Mouse (Mus musculus) neutrophil, adult 5-6 weeks (primary cell): ENCODE measurements at regions not wholly inside any gene's neighbourhood (a gene's known extent, or its start where the extent isn't known, plus 50 kb on each side); places are given as distances from the start of the nearest gene placed in this dataset.
A peak's percentile ranks its signal among the peaks of the same experiment; 100 is the strongest.

ENCODE experiments used
- ATAC-seq: fragments of 151-379, 151-347 bp; 2 replicates; pipeline ENCODE4 v1.8.0; 2017; ENCODE audit warnings: mild to moderate bottlenecking, moderate TSS enrichment; ENCODE audit not compliant: insufficient number of reproducible peaks, poor library complexity, low FRiP score, severe bottlenecking; ENCODE audit errors: extremely low read depth

DNA sequence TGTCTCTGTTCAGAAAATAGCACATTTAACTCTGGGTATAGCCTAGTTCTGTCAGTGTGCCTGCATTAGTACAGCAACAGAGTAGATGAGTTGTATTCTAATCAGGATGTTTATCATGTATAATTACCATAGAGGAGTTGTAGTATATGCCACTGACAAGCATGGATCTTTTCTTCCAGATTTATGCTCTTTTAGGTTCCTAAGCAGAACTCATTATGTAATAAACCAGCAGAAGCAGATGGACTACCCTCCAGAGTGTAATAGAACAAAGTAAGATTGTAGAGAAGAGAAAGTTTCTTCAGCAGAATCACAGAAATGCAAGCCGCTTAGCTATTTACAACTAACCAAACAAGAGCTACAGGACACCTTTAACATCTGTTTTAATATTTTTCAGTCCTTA is 517.2 kb upstream of the Epha5 start:
- ATAC-seq = no peak

DNA sequence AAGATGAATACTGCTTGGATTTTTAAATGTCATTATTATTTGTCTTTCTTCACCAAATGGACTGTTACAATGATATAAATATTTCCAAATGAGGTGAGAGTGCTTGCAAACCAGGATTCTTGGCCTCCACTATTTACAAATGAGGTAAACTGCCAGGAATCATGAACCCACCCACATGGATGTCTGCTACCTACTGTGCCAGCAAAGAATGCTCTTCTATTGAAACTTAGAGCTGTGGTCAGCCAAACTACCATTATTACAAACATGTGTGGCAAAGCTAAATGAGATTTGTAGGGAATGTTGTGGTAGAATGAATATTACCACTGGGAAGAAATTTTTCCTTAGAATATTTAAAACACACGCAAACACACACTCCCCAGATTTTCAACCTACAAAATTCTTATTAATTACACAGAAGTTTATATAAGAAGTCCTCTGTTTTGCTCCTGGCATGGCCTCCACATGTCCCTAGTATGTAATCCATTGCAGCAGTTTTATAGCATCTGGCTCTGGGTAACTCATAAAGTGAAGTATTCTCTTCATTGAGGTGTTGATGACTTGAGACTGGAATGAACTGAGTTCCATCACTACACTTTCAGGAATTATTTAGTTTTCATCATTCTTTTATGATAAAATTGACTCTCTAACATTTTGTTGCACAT is 500.6 kb upstream of the Epha5 start:
- no peak for ATAC-seq

DNA sequence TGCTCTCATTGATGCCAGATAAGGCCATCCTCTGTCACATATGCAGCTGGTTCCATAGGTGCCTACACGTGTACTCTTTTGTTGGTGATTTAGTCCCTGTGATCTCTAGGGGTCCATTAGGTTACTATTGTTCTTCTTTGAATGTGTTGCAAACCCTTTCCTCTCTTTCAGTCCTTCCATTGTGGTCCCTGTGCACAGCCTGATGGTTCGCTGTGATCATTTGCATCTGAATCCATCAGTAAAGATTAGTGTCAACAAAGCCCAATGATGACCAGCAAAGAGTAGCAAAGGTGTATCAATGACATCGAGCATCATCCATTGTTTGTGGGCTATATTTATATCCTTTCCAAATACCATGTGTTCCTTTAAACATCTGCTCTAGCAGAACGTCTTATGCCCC is 484.5 kb upstream of the Epha5 start:
- no peak for ATAC-seq

DNA sequence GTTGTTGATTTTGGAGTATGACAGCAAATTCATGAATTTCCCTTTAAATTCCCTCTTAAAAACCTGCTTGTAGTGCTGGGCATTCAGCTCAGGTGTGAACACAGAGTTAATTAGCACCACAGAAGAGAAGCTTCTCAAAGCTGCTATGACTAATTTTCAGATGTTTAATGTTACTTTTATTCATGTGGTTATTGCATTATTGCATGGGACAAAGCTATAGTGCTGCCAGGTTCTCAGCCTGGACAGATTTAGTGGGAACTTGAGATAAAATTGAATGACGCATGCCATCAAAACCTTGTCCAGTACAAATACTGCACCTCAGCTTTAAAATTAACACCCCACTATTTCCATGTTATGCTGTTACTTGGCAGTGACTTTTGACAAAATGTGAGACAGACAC is 480.4 kb upstream of the Epha5 start:
- no peak for ATAC-seq

DNA sequence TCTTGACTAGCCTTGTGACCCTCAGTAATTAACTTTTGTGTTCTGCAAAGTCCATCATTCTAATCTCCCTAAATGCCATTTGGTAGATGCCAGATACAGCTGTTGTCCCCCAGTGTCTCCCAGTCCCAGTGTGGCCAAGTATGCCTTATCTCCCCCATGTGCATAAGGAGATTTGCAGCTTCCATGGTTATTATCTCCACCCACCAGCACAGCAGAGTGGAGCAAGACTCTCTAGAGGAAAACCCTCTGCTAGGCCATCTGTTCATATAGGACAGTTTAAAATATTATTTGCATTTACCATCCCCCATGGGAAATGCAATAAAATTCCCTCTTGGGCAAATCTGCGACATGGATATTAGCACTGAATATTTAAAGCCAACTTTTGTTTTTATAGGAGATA is 436.4 kb upstream of the Epha5 start:
- ATAC-seq = no peak

DNA sequence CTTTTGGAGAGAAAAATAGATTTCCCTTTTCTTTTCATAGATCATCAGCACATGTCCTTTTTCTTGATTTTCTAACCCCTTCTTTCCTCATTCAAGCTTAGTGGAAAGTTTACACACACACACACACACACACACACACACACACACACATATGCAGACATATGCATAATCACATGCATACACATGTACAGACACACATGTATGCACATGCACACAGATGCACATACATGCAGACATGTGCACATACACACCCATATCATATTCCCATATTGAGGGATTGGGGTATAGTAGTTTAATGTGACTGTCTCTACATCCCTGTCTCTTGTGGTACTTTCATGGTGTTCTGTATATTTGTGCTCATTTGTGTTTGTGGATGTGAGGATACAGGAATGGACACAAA is 432.0 kb upstream of the Epha5 start:
- no peak for ATAC-seq

DNA sequence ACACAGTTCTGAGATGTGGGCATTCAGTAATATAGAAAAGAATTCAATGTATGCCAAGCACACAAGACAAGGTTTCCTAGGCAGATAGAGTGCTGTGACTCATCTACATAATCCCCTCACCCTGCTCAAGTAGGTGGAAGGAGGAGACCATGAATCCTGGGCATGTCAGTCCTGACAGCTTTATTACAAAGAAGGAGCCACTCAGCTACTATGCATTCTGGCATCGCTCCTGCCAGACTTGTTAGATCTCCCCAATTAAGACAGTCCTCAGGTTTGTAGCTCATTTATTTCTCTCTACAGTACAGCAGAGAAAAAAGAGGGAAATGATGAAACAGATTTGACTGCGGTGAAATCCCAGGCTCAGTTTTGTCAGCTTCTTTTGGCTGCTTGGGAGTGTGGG is 431.6 kb upstream of the Epha5 start:
- no peak for ATAC-seq

DNA sequence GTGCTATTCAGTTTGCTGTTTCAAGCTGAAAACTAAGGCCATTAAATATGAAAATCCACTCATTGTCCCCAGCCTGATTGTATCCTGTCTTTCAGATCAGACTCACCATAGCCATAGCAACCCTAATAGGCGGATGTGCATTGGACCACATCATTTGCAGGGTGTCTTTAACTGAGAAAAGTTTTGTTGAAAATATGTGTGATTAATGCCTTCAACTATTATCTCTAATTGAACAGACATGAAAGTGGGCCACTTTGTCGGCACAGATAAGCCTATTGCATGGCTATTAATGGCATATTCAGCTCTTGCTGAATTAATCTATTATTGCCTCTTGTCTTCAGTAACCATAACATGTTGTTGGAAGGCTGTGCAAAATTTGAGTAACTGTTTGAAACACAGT is 394.3 kb upstream of the Epha5 start:
- ATAC-seq = no peak

DNA sequence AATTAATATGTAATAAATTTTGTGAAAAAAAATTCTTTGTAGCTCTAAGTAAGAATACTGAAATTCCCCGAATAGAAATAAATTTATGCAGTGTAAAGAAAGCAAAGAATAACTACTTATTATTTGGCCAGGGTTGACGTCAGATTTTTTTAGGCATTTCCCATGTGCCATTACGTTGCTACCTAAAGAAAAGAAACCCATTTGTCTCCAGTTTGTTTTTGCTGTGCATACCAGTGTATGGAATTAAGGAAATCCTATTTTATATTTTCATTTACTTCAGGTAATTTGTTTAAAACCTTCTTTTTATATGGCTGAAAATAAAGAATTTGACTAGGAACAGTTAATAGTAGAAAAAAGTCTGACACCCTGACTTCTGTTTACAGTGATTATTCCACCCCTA is 393.7 kb upstream of the Epha5 start:
- ATAC-seq = no peak

DNA sequence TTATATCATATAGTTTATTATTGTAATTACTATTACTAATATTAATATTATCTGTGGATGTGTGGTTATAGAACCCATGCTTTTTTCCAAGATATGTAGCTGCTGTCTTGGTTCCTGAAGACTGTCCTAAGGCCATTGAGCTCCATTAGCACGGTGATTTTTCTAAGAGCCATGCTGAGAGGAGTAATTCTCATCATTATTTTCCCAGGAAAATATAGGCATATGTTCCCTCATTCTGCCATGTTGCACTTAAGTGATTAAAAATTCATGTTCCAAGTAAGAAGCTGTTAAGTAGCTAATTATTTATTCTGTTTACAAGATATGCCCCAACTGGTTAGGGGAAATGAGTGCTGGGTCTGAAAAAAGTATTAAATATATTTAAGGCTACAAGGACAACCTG is 345.4 kb upstream of the Epha5 start:
- ATAC-seq = no peak

DNA sequence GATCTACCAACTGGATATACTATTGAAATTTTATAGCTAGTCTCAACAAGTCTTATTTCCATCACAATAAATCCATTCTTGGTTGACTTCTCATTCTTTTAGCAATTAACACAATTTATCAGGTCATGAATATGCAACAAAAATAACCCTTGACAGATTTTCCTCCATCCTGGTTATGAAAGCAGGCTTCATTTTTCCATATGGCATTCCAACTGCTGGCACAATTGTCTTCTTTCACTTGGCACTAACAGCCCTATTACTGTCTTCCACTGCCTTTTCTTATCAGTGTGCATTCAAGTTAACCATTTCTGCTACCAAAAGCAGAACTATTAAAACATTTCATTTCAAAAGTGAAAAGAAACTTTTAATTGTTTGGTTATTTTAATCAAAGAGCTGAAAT is 334.9 kb upstream of the Epha5 start:
- no peak for ATAC-seq

DNA sequence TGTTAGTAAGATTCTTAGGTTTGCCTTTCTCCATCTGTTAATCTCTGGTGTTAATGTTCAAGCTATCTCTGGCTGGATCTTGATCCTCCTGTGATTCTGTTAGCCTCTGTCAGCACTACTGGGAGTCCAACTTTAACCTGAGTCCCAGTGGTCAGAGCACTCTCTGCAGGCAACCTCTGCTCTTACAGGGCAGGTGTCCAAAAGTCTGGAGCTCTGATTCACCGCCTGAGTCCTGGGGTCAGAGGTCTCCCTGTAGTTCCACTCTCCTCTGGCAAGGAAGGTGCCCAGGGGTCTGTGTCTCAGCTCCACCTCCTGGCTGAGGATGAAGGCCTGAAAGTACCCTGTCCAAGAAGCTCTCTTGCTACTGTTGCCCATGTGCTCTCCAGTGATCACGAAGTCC is 288.3 kb upstream of the Epha5 start:
- ATAC-seq = no peak

DNA sequence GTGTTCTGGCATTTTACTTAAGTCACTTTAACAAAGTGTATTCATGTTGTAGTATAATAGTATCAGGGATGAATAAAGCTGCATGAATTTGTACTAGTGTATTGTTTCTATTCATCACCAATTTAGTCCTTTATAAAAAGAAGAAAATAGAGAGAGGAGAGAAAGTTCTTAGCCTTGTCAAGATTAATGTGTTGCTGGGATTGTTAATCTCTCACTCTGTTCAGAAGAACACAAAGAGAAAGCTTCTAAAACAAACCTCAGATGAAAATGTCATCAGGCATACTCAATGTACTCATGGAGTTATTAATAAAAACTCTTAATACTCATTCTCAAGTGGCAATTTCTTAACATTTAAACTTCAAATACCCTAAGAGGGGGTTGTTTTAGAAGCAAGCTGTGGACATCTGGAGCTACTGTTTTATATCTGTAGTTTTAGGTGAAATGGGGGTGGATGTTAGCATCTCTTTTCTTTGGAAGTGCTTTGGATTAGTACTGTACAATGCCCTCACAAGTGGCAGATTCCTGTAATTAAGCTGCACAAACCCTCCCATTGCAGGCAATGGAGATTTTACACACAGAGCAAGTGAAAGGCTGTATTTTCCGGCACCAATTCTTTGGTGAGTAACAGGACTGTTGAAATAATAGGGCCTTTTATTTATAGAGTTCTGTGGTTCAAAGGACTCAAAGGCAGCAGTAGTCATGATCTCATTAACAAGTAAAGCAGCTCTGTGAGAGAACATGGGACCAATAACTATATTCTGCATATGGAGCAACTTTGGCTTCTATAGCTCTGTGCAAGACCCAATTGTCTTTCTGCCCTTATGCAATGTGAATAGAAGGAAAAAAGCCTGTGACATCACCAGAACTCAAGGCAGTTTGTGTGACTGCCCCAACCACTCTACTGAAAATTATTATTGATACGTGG is 273.4 kb upstream of the Epha5 start:
- no peak for ATAC-seq

DNA sequence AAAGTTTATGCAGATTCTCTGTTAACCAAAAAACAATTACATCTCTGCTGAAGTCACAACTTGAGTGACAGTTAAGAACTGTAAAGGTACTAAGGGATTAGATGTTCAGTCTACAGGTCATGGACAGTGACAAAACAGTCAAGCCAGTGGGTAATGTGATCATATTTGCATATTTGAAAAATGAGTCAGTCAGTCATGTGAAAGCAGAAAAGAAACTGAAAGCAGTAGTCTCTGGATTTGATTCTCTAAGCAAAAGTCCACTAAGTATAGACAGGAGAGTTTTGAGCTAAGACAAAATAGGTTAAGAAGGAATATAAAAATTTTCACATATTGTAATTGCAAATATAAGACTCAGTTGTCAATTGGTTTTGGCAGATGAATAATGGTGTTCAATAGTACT is 270.4 kb upstream of the Epha5 start:
- ATAC-seq = no peak

DNA sequence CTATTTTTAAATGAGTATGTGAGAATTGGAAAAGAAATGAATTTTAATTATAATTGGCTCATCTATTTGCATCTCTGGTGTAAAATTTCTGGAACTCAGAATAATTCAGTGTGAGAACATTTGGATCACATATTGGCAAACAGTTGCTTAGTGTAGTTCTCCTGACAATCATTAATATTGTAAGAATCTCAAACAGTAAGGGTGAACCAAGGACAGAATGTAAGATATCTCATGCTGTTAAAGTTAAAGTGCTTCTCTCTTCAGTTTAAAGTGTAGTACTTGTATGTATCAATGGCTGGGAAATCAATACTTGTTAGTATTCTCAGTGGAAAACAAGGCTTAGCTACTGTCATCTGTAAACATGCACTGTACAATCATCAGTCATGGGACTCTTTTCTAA is 238.0 kb upstream of the Epha5 start:
- no peak for ATAC-seq

DNA sequence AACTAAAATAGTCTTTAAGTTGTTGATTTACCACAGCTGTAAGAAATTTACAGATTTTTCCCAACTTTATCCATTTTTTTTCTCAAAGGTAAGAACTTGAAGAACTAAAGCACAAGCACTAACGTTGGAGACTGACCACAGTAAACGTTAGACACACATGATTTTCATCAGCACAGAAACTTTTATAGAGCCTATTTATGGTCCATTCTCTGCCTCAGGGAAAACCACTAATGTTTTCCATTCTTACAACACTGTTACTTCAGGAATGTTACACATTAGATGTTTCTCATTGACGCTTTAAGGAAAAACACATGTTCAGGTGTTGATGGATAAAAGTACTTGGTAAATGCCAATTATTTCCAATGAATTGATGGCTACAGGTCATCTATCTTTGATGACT is 218.3 kb upstream of the Epha5 start:
- ATAC-seq = no peak

DNA sequence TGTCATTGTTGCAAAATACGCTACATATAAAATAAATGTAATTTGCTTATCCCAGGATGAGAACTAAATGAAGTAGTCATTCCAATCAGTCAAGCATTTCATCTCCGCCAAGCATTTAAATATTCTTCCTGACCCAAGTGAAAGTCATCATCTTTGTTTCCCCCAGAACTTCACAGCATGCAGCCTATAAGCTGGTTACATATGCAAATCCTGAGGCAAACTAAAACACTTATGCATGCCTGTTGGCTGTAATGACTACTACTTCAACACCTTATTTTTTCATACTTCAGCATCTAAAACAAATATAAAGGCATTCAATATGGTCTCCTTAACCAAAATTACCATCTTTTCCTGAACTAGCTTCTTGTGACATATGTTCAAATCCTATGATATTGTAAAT is 215.7 kb upstream of the Epha5 start:
- no peak for ATAC-seq

DNA sequence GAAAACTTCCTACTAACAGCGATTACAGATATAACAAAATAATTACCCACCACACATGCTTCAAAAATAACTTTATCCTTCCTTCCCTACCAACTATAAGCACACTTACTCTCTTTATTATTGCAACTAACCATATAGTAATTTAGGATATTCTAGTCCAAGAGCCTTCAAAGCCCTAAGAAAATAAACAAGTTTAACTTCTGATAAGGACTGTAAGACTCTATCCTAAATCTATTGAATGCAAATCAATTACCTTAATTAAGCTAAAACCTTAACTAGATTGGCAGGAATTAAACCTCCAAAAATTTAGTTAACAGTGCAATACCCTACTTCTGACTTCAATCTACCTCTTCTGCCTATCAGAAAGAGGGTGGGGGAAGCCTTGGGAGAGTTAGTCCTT is 201.0 kb upstream of the Epha5 start:
- ATAC-seq = 0 out of 2 replicates have a peak, but pooled peaks have one; percentile 41

DNA sequence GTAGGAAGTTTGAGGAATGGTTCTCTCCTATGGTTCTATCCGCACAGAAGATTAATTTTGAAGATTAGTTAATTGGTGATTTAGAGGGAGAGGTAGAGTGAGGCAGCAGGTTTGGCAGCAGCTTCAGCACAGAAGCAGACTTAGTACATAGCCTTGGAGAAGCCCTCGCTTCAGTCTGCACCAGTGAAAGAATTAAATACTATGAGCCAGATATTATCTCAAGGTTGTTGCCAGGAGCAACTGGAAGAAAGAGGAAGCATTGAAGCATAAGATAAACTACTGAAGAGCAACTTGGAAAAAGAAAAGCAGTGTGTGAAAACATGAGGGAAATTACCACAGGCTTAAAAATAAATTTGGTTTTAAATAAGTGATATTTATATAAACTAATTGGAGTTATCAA is 191.5 kb upstream of the Epha5 start:
- ATAC-seq = no peak

DNA sequence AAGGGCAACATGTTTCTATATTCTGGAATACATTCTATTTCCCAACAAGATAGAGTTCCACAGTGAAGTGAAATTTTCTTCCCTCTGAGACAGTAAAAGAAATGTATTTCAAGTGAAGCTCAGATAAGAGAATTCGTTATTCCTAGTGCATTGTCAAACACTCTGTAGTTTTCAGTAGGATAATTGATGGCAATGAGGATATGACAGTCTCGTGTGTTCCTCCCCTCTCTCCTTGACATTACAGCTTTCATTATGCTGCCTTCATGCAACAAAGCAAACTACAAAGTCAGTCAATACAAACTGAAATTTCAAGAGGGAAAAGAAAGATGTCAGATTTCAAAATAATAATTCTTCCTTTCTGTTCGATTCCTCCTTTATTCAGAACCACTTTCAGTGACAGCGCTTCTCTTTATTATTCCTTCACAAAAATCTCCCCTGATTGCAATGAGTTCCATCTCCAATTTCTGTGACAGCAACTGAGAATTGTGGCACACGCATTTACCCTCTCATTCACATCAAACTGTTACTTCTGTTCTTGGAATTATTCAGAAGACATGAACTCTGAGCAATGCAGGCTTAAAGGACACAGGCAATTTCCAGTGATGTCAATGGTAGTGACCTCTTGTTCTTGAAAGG is 148.2 kb upstream of the Epha5 start:
- no peak for ATAC-seq
